Mouse (Mus musculus): ENCODE data around the gene Anapc5. TPM values are rescaled to one million over a fixed set of nuclear protein-coding genes. Genes with fewer than 3 reads are reported as not detected.

Anapc5 gene
- total RNA-seq, 4 experiments from 2014 or later: 192 to 236 (median 203) TPM

- DNase-seq (ENCODE audit: low spot score in 2 of 2): no peak
Observed at GRCm38 (mm10) chr5:122769101-122769568, 52.0 kb downstream of the Anapc5 start.

GRCm38 (mm10) chr5:122767283-122767682, 53.9 kb downstream of the Anapc5 start:
- DNase-seq (ENCODE audit: low spot score in 2 of 2): no peak

DNA sequence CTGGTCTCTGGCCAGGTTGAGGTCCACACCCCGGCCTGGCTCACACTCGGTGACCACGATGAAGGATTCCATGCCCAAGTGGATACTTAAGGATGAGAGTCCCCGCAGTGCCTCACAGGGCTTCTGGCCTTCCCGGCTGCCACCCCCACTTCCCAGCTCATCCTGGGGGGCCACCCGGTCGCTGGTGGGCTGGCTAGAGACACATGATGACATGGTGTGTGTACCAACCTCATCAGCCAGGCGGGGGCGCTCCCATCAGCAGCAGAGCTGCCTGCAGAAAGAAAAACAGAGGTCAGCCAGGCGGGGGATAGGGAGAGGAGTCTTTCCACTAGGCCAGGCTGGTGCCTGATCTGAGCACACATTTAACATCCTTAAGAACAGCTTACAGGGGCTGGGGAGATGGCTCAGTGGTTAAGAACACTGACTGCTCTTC, 57.1 kb downstream of the Anapc5 start:
- DNase-seq (ENCODE audit: low spot score in 2 of 2): no peak

DNA sequence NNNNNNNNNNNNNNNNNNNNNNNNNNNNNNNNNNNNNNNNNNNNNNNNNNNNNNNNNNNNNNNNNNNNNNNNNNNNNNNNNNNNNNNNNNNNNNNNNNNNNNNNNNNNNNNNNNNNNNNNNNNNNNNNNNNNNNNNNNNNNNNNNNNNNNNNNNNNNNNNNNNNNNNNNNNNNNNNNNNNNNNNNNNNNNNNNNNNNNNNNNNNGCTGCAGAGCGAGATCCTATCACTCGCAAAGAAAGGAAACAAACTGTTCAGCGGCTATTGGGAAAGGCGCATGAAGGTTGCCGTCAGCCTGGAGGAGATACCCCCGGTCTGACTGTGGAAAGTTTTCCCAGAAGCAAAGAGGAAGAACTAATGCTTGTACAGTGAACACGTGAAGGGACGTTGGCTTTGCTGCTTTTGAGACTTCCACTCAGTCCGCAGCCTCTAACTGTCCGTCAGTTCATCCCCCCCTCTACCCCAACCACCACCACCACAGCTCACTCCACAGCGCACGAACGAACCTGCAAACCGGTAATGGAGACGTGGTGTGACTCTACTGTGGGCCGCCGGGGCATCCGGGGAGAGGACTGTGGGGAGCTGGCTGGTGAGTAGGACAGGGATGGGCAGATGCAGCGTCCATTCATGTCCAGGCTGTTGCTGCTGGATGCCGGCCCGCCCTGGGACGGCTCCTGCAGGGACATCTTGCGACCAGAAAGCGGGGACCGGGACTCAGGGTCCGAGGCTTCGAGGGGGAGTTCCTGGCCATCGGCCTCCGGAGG, 57.7 kb downstream of the Anapc5 start:
- DNase-seq (ENCODE audit: low spot score in 2 of 2): no peak

GRCm38 (mm10) chr5:122756680-122757079, 64.5 kb downstream of the Anapc5 start:
- no peak for DNase-seq (ENCODE audit: low spot score in 2 of 2)

GRCm38 (mm10) chr5:122756144-122756543, 65.0 kb downstream of the Anapc5 start:
- no peak for DNase-seq (ENCODE audit: low spot score in 2 of 2)

- no peak for DNase-seq (ENCODE audit: low spot score in 2 of 2)
Observed at GRCm38 (mm10) chr5:122755620-122756019, 65.5 kb downstream of the Anapc5 start.

GRCm38 (mm10) chr5:122754477-122754876, 66.7 kb downstream of the Anapc5 start:
- DNase-seq (ENCODE audit: low spot score in 2 of 2): no peak

- DNase-seq (ENCODE audit: low spot score in 2 of 2): no peak
Observed at GRCm38 (mm10) chr5:122747950-122748349, 73.2 kb downstream of the Anapc5 start.

GRCm38 (mm10) chr5:122743880-122744422, 77.2 kb downstream of the Anapc5 start:
- DNase-seq (ENCODE audit: low spot score in 2 of 2): no peak

Other genes starting within 250 kb of the Anapc5 start
- gene Ift81, start 206.8 kb downstream of the Anapc5 start, total RNA-seq (2022): 10 to 100 TPM; 40.2 to 59.2 (median 48.5) TPM
- gene P2rx7, start 177.4 kb downstream of the Anapc5 start, total RNA-seq (2022): 10 to 100 TPM; 10.3 to 16.4 (median 13.1) TPM
- gene P2rx4, start 113.8 kb downstream of the Anapc5 start, total RNA-seq (2022): 10 to 100 TPM; 16.6 to 28.6 (median 20.2) TPM
- 10 to 100 TPM; 87.3 to 96.2 (median 93.0) TPM for gene Camkk2, start 41.9 kb downstream of the Anapc5 start, total RNA-seq (2022)
- gene Rnf34, start 28.7 kb upstream of the Anapc5 start, total RNA-seq (2022): 10 to 100 TPM; 49.7 to 59.8 (median 56.6) TPM
- 10 to 100 TPM; 29.1 to 40.3 (median 34.6) TPM for gene Kdm2b, start 168.5 kb upstream of the Anapc5 start, total RNA-seq (2022)
- gene Orai1, start 193.7 kb upstream of the Anapc5 start, total RNA-seq (2022): 10 to 100 TPM in 3 of 4 experiments, 1 to 10 TPM in 1; 9.4 to 16.0 (median 14.1) TPM
- gene Morn3, start 225.7 kb upstream of the Anapc5 start, total RNA-seq (2022): not detected
- 10 to 100 TPM; 15.4 to 22.0 (median 18.7) TPM for gene Tmem120b, start 247.1 kb upstream of the Anapc5 start, total RNA-seq (2022)